Mouse (Mus musculus) right cerebral cortex, postnatal 4 days (tissue): ENCODE results near the gene Vav3.

Source experiments
- DNase-seq: peaks from one replicate; pipeline ENCODE4 v3.0.0-alpha.2; 2022

Vav3 gene

DNA sequence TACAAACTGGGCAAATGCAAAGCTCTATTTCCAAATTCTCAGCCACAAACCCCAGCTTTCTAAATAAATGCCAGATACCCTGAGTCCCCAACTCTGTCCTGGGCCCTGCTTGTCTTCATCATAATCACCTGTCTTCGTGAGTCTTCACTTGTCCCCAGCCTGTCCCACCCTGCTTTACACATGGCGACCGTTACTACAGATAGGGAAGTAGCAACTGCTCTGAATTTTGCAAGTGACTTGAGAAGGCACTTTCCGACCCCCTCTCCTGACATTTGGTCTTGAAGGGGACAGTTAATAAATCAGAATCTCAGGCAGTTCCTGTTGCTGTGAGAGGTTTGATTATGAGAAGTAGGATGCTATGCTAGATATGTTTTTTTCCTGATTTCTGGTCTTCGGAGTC lies 13.4 kb downstream of the Vav3 start:
- DNase-seq: no peak

DNA sequence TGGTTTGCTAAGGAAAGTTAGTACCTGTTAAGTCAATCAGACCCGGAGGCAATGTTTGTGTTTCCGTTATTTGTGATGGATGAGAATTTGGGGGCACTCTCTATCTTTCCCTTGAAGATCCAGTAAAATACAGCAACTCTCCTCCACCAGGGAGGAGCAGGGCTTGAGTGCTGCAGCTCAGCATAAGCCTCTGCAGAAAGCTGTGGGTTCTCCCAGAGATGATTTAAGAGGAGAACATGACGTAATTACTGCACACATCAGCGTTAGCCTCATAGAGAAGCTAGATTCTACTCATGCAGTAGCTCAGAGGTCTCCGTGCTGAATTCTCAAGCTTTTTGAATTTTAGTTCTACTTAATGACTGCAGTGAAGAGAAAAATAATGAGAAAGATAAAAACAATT lies 14.7 kb downstream of the Vav3 start:
- no peak for DNase-seq

DNA sequence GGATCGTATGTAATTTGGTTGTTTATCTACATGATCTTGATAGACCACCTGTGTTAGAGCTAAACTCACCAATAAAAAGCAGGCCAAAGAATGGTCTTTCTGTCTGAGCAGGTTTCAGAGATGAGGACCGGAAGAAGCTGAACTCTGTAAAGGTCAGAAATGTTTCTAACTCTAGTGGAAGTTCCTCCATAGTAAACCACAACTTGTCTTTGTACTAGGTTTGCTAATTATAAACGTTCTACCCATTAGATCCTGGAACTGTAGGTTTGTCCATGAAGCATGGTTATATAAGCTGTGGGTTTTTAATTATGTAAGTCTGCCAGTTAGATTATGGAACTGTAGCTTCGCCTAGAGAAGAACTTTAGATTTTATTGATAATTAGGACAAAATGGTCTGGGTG lies 20.3 kb downstream of the Vav3 start:
- DNase-seq: no peak

DNA sequence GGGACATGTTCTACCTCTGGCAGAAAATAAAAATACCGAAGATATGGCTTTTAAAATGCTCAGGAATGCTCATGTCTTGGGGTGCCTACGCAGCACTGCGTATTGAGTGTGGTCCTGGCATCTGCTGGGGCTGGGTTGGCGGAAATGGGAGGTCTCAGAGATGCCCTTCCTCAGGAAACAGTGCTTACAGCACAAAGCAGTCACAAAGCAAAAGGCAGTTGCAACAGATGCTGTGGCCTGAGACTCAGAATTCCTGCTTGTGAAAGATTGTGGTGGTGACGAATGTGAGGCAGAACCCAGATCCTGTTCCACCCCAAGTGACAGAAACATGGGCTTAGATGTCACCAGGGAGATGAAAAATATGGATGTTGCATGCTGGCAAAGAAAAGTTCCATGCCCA lies 21.4 kb downstream of the Vav3 start:
- DNase-seq: no peak

DNA sequence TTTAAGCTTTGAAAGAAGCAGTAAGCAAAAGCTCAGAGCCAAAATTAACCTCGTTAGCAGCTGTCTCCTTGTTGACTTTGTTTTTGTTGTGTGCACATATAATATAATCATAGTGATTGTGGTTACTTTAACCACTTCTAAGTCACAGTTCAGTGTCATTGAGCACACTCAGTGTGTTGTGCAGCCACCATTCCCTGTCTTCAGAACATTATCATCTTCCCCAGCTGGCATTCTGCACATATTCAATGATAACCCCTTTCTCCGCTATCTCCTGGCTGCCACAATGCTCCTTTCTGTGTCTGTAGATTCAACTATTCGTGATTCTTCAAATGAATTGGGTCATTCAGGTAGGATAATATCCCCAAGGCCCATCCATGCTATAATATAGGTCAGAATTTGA lies 21.9 kb downstream of the Vav3 start:
- DNase-seq: no peak

DNA sequence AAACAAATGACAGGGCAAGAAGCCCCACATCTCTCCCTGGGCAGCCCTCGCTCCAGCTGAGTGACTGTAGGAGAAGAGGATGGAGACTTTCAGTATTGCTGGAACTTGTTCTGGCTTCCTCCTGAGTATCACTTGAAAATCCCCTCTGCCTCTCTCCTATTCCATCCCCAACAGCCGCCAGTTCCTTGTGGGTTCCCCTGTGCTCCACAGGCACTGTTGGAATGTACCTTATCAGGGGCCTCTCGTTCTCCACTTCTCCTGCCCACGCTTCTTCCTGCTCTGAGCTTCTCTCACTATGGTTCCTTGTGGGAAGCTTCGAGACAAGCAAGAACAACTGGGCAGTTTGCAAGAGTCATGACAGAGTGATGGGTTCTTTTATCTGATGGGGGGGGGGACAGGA lies 23.1 kb downstream of the Vav3 start:
- no peak for DNase-seq

DNA sequence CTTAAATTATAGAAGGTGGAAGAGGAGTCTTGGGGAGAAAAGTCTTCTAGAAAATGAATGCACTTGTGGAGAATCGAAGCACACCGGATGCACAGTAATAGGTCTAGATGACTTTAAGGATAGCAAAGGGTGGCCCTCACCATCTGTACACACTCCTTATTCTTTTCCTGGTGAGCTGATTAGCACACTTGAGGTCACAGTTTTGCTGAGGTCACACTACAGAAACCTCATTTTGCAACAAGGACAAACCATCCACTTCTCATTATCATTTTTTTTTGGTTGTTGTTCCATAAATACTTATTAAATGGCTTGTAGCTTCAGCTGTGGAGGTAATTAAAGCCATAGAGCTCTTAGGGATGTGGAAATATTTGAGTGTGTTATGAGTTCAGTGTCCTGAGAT lies 25.4 kb downstream of the Vav3 start:
- DNase-seq: no peak

DNA sequence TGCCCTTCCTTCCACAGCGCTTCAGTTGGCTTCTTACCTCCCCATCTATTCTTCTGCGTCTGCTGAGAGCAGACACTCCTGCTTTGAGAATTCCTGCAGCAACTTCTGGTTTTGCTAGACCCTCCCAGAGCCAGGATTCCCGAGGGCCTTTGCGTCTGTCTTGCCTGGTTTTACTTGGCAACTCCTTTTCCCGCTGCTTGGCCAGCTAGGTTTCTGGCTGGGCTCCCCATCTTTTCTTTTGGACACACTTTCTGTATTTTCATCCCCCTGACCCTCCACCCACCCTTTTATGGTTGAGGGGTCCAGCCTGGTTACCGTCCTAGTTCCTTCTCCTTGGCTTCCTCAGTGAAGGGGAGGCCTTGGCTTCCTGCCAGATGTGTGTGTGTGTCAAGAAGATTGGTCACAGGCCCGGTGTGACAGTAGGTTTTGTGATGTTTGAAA lies 26.0 kb downstream of the Vav3 start:
- peak; percentile 51 for DNase-seq

DNA sequence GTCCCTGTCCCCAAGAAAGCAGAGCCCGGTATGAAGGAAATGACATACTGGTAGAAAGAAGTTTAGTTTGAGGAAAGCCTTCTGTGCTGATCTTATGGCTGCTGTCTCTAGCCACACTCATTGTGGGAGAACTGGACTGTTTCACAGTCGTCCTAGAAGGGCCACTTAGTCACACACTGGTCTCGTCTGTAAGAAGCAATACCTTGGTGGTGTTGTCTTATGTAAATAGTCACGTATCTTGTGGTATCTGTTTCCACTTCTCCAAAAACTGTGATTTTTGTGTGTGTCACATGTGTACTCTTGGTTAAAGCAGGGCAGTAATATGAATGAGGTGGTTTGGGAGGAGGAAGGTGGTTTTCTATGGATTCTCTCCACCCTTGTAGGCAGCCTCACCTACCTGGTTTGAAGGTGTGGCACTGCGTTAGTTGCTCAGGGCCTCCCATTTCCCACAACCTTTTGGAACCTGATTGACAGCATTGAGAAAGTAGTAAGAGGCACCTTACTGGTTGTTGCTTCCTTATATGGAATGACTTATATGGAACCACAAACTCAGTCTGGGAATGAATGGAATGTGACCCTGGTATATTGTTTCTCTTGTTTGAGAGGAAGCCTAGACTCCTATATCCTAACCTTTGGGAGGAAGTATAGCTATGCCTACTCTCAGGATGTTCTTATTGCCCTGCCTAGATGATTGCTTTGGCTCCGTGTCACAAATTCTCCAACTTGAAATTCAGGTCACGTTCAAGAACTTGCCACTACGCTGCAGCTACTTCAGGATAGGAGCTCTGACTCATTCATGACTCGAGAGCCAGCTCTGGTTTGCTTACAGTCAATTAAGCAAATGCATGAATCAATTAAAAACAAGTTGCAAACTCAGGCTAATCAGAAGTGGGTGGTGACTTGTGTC lies 28.2 kb downstream of the Vav3 start:
- no peak for DNase-seq

DNA sequence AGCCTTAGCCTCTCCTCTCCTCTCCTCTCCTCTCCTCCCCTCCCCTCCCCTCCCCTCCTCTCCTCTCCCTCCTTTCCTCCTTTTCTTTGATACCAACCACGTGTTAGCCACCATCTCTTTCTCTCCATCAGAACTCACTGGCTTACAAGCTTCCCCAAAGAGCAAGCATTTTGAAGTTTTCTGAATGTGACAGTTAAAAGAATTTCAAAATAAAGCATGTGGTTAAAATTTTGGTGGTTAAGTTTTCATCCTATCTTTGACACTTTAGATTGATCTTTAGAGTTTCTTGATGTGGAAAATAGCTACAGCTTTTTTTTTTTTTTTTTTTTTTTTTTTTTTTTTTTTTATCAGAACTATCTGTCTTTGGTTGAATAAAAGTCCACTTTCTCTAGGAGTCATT lies 31.1 kb downstream of the Vav3 start:
- DNase-seq: no peak

DNA sequence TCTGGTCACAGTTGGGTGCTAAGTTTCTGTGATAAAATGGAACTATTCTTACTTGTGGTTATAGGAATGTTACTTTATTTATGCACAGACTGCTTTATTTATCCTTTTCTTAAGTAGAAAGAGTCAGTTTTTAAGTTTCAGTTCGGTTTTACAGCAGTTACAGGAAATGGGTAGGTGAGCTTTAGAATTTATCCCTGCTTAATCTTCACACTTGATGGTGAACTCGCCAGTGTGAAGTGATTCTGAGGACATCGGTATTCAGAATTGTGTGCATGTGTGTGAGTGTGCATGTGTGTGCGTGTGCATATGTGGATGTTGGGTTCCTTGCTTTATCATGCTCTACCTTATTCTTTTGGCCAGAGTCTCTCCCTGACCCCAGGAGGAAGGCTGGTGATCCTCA lies 32.2 kb downstream of the Vav3 start:
- no peak for DNase-seq

DNA sequence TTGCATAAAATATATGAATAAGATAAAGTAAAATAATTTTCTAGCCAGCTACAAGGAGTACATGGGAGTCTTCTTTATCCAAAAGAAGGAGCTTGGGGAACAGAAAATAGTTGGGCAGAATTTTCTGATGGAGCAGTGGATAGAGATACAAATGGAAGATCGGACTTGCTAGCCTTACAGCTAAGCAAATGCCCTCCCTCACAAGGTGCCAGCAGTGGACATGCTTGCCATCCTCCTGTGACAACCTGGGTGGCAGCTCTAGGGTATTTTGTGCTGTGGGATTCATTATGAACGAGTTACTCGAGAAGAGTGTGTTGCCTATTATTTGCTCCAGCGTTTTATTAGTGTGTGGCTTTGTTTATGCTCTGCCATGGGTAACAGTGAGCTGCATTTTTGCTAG lies 37.8 kb downstream of the Vav3 start:
- no peak for DNase-seq

DNA sequence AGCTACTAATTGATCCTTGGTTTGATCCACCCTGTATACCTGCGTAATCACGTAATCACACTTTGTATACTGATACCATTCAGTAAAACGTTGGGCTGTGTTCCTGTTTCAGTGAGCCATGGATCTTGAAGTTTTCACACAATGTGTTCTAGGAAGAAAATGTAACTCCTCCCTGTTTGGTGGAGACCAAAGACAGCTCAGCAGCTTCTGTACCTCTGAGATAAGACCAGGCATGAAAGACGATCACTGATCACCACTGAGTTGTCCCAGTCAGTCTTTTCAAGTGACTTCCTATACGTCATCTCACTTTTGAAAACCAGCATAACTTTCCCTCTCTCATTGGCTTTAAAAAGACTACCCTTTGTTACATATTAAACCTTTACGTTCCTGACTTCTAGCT lies 38.2 kb downstream of the Vav3 start:
- DNase-seq: no peak

DNA sequence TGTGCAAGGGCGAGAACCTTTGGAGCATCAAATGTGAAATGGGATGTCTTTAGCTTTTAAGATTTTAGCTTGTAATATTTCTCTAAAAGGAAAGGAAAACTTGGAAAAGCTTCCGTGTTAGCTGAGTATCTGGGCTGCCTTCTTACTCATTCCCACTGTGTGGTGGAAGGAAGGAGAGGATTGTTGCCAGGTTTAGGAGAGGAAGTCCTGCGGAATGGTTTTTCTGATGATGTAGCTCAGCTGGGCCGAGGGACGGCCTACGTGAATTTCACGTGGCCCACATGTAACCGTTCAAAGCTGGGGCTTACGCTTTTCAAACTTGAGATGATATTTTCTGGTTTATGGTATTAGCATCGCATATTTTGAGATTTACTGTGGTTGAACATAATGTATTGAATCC lies 48.3 kb downstream of the Vav3 start:
- DNase-seq: no peak

DNA sequence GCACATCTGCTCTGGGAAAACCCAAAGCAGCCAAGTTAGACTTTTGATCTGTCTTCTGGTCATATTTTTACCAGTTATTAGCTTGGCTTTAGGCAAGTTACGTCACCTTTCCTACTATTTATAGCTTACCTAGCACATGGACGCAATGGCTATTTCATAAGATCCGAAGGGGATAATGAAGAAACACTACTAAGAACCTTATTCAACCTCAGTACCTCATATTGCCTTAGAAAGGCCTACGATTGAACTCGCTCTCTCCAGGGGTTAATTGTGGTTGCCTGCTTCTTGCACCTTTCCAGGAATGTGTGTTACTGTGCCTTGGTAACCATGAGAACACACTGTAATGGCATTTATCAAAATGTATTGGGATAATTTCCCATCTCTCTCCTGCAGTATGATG lies 61.1 kb downstream of the Vav3 start:
- DNase-seq: no peak

DNA sequence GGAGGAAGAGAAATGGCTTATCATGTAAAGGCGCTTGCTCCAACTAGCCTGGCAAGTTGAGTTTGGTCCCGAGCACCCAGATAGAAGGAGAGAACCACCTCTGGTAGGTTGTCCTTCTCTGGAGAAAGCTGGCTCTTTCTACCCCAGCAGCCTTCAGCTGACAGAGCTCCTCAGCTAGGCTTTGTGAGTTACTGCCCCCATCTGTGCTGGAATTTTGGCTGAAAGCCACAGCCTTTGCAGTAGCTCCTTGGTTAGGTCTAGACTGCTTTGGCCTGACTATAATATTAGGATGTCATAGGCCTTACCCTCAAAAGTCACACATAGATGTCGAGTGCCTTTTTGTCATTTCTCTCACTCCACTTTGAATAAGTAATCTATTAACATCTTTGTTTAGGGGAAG lies 70.8 kb downstream of the Vav3 start:
- no peak for DNase-seq

DNA sequence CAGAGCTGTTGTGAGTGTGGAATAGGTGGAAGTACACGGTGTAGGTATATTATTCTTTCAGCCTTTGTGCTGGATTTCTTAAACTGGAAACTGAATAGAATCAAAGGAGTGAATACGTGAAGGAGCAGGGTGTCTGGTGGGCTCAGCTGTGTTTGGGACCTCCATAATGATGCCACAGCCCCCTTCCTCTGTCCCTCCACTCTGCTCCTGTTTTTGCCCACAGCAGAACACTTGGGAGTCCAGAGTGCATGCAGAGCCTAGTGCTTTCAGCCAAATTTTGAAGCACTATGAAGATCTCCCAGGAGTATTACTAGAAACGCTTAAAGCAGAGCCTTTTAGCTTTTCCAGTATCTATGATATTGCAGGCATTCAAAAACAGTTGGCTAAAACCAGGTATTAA lies 80.0 kb downstream of the Vav3 start:
- DNase-seq: no peak

DNA sequence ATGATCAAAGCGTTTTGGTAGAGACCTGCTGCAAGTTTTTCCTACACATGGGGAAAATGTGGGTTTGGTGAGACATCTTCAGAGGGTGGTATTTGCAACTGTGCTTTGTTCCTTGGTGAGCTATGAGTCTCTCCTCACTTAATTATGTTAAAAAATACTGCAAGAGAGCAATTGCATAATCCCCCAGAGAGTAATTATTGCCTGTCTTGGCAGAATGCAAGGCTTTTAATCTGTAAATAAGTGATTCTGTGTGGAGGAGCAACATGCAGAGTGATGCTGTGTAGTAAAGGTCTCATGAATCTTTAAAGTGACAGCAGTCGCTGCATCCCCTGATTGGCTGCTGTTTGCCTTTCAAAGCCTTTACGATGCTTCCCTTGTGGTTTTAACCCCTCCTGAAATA lies 80.6 kb downstream of the Vav3 start:
- no peak for DNase-seq

DNA sequence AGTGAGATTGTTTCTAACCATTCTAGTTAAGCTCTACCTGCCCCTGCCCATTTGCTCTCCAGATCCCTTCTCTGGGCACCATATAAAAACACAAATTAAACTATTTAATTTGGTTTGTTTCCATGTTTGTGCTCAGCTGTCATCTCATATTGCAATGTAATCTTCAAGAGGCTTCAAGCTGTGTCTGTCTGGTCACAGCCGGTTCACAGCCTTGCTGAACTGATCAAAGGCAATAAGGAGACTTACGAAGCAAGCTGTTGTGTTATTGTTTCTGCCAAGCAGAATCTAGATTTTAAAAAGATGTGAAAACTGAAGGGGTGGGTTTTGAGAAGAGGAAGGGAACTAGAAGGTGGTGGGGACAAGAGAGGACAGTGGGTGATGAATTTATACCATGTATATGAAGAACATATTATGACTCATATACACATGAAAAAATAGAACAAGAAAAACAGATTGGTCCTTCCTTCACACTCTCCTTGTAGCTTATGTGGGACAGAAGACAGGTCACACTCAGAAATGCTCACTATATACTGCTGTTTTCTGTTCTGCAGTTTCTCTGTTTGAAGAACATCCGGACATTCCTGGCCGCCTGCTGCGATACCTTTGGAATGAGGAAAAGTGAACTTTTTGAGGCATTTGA lies 83.1 kb downstream of the Vav3 start:
- DNase-seq: no peak

DNA sequence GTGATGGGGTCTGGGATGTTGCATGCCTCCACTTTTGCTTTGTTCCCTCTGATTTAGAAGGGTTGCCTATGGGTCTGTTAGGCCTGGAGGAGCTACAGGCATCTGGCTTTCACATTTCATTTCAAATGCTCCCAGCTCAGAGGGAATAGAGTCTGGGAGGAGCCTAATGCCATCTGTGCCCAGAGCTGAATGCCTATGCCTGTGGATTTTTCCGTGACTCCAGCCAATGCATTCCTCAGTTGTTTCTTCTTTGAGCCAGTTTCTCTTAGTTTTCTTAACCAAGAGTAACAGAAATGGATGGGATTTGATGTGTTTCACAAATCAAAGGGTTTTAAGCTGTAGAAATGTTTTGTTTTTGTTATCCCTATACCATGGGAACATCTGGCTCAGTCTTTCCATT lies 90.8 kb downstream of the Vav3 start:
- DNase-seq: no peak

DNA sequence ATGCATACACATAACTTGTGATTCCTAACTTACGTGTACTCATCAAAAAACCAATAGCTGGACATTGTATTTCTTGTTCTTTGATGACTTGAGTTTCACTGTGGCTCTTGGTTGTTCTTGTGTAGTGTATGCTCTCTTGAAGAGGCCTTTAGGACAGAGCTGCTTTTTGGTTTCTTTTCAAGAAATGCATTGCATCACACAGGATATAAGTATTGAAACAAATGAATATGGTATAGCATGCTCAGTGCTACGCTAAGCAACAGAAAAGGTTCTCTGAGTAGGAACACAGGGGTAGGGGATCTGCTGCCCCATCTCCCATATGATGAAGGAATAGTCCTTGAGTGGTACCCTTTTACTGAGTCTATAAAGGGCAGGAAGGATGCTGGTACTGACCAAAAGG lies 98.1 kb downstream of the Vav3 start:
- DNase-seq: no peak

DNA sequence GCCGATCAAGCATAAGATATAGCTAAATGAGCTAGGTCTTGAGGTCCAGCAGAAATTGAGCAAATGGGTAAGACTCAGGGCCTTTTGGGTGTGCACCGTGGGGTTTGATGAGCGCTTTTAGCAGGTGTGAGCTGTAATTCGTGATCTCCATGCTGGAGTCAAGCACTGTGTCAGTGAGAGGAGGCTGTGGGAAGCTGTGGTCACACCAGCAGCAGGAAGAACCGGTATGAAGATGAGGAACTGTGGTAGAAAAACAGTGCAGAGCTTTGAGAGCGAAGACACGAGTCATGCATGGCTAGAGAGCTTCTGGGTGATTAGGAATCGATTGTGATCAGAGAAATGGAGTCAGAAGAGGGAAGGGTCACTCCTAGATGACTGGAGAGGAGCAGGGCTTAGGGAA lies 98.8 kb downstream of the Vav3 start:
- no peak for DNase-seq

DNA sequence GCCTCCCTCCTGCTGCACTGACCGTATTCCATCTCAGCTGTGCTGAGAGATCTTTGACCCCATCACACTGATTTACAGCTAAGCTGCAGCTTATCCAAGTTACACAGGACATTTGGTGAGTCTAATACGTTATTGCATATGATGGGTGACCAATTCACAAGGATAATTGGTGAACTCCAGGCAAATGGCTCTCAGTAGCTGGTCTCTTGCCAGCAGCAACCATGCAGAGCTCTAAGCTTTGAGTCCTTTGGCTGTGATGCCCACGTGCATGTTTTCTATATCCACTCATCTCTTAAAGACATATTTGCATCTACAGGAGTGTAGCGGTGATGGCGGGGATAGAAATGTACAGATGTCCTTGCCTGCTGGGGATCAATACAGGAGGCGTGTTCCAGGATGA lies 99.5 kb downstream of the Vav3 start:
- DNase-seq: no peak

DNA sequence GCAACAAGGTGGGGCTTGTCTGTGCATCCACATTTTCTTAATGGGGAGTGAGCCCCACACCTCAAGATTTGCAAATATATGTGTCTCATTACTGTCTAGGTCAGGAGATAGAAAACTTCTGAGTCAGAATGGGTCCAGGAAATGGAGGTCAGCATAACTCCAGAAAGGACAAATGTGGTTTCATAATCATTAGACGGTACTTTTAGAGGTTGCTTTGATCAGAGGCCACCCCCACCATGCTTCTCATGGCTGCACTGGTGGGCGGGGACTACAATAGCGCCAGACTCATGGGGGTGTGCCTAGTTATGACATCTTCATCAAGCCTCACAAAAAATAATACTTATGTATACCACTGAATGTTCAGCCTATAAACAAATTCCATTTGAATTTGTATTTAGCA lies 103.6 kb downstream of the Vav3 start:
- DNase-seq: no peak

DNA sequence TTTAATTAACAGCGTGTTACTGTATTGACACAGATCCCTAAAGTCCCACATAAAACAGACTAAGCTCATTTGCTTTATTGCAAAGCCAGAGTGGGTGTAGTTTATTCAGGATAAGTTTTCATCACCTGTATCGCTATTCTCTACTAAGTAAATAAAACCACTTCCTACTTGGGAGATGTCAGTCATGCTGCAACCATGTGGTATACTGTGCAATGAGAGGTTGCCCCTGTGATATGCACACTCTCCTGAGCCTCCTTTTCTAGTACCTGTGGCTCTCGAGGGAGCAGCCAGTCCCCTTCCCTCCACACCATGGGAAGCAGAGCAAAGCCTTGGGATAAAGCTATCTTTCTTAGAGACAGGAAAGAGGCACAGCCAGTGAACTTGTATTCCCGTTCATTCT lies 106.5 kb downstream of the Vav3 start:
- DNase-seq: no peak
